Mouse (Mus musculus): ENCODE measurements around the gene Perm1. TPM values are rescaled to one million over a fixed set of nuclear protein-coding genes. Genes with fewer than 3 reads are reported as not detected.
A peak's percentile ranks its signal among the peaks of the same experiment; 100 is the strongest.

The Perm1 gene
- polyA plus RNA-seq, 1 experiment from 2014 or later: 10.8 TPM

DNA sequence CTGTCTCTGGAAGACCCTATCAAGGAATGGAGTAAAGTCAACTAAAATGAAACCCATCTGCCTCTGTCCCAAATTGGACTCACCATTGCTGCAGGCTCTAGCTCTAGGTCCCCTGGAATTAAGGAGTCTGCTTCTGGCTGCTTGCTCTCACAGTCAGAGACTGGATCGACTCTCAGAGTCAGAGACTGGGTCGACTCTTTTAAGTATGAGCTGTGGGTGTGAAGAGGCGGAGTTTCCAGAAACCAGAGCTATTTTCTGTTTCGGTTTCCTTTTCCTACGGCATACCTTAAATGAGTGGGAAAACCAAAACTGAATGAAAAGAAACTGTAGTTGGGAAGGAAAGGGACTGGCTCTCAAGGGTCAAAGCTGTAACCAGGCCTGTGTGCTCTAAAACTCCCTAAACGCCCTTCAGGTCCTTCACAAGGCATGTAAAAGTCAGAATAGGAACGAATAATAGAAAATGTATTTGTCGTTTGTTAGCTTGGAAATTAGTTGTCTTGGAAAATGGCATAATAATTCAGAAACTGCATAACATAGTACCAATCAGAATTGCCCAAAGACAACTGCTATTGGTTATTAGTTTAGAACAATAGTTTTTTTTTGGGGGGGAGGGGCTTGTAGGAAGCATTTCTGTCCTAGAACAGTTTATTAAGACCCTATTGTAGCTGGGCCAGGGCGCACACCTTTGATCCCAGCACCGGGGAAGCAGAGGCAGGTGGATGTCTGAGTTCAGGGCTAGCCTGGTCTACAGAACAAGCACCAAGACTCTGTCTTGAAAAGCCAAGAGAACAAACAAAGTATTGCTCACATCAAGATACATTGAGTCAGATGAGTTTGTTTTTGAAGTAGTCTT lies 14.8 kb upstream of the Perm1 start, which contains the start of gene Isg15:
TSS of gene Isg15 (minus strand) at position 196 of the 853 bp plus-strand sequence.
- H3K4me1 ChIP-seq (replicated peaks): peaks cover 25% of the 10 kb centered on the region
- 0 out of 2 replicates have a peak within 1 kb of the TSS, but pooled peaks have one; percentile 1 for H3K4me3 ChIP-seq
- no peak within 1 kb of the TSS for H3K9ac ChIP-seq

GRCm38 (mm10) chr4:156202462-156202893 lies 13.2 kb upstream of the Perm1 start:
- no peaks in the 10 kb centered on the region for H3K9me3 ChIP-seq (replicated peaks)
- 13% methylated on average over 12 of the region's 12 CpGs for WGBS
- peak overlapping the region; percentile 79 for H3K27ac ChIP-seq
- ATAC-seq (replicated peaks; ENCODE audit: insufficient number of reproducible peaks, insufficient read depth, low FRiP score, low read depth): no peak
- peak overlapping the region; percentile 69 for H3K4me3 ChIP-seq
- H3K36me3 ChIP-seq: no peaks in the 10 kb centered on the region
- H3K27me3 ChIP-seq: no peaks in the 10 kb centered on the region
- H3K4me1 ChIP-seq (replicated peaks): peaks cover 18% of the 10 kb centered on the region
- peak overlapping the region; percentile 97 for H3K4me2 ChIP-seq
- H3K9ac ChIP-seq: peak overlapping the region; percentile 78

More for the DNA sequence above, 14.8 kb upstream of the Perm1 start, which contains the start of gene Isg15:
- Histone ChIP-seq H3K9me3 (replicated peaks) (no peaks in the 10 kb centered on the region), H3K4me2 (peak within 1 kb of the TSS; percentile 19; the same call in 1 of the 2 replicates), H3K36me3 (no peaks in the 10 kb centered on the region), H3K27me3 (no peaks in the 10 kb centered on the region), H3K27ac (peak within 1 kb of the TSS; percentile 15; the same call in 1 of the 2 replicates)
- no peak for ATAC-seq (replicated peaks; ENCODE audit: insufficient number of reproducible peaks, insufficient read depth, low FRiP score, low read depth)
- 53% methylated on average over 10 of the region's 10 CpGs for WGBS

DNA sequence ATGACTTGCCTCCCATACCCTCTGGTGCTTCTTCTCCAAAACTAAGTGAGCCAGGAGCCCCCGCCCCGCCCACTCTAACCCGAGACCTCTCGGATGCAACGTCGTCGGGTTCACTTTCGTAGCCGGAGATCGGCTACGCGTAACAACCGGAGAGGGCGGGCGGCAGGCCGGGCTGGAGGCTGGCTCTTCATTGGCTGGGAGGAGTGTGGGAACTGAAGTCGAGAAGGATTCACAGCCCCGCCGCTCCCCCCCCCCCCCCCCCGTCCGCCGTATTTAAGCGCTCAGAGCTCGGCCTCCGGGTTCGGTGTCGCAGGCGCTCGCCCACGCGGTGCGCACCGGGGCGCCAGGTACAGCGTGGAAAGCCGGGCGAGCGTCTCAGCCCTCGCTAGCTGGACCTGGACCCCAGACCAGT lies 12.7 kb upstream of the Perm1 start, which contains the start of gene AW011738:
TSS of gene AW011738 (plus strand) at position 304 of the 412 bp plus-strand sequence.
- no peaks in the 10 kb centered on the region for H3K27me3 ChIP-seq
- peak within 1 kb of the TSS; percentile 82 for H3K27ac ChIP-seq
- peak; percentile 86 for ATAC-seq (replicated peaks; ENCODE audit: insufficient number of reproducible peaks, insufficient read depth, low FRiP score, low read depth)
- WGBS: under 1% methylated on average over 38 of the region's 39 CpGs
- peak within 1 kb of the TSS; percentile 97 for H3K4me2 ChIP-seq
- peaks cover 18% of the 10 kb centered on the region for H3K4me1 ChIP-seq (replicated peaks)
- peak within 1 kb of the TSS; percentile 78 for H3K9ac ChIP-seq
- no peaks in the 10 kb centered on the region for H3K9me3 ChIP-seq (replicated peaks)
- H3K36me3 ChIP-seq: no peaks in the 10 kb centered on the region
- peak within 1 kb of the TSS; percentile 69 for H3K4me3 ChIP-seq

GRCm38 (mm10) chr4:156203413-156204131 lies 12.1 kb upstream of the Perm1 start:
- Histone ChIP-seq H3K36me3 (no peaks in the 10 kb centered on the region), H3K9ac (peak overlapping the region; percentile 78)
- WGBS: under 1% methylated on average over 49 of the region's 49 CpGs

GRCm38 (mm10) chr4:156208872-156209271 lies 6.8 kb upstream of the Perm1 start:
- Histone ChIP-seq H3K9me3 (replicated peaks) (no peaks in the 10 kb centered on the region), H3K4me1 (replicated peaks) (peaks cover 5% of the 10 kb centered on the region), H3K9ac (no peak overlapping the region), H3K36me3 (no peaks in the 10 kb centered on the region), H3K27ac (no peak overlapping the region), H3K4me3 (no peak overlapping the region), H3K27me3 (no peaks in the 10 kb centered on the region), H3K4me2 (no peak overlapping the region)
- 91% methylated on average over 4 of the region's 4 CpGs for WGBS
- no peak for ATAC-seq (replicated peaks; ENCODE audit: insufficient number of reproducible peaks, insufficient read depth, low FRiP score, low read depth)

More at GRCm38 (mm10) chr4:156203413-156204131, 12.1 kb upstream of the Perm1 start:
- Histone ChIP-seq H3K27me3 (no peaks in the 10 kb centered on the region), H3K4me2 (peak overlapping the region; percentile 97), H3K27ac (peak overlapping the region; percentile 82), H3K4me3 (peak overlapping the region; percentile 69), H3K9me3 (replicated peaks) (no peaks in the 10 kb centered on the region), H3K4me1 (replicated peaks) (peaks cover 18% of the 10 kb centered on the region)
- peak; percentile 40 for ATAC-seq (replicated peaks; ENCODE audit: insufficient number of reproducible peaks, insufficient read depth, low FRiP score, low read depth)

- no peak overlapping the region for H3K4me2 ChIP-seq
- ATAC-seq (replicated peaks; ENCODE audit: insufficient number of reproducible peaks, insufficient read depth, low FRiP score, low read depth): no peak
- no peaks in the 10 kb centered on the region for H3K9me3 ChIP-seq (replicated peaks)
- H3K36me3 ChIP-seq: no peaks in the 10 kb centered on the region
- peaks cover 2% of the 10 kb centered on the region; the same call in 1 of the 2 replicates for H3K4me1 ChIP-seq (replicated peaks)
- no peak overlapping the region for H3K27ac ChIP-seq
- whole genome bisulfite sequencing: 64% methylated on average over 13 of the region's 13 CpGs
- no peak overlapping the region for H3K9ac ChIP-seq
- no peaks in the 10 kb centered on the region for H3K27me3 ChIP-seq
- H3K4me3 ChIP-seq: no peak overlapping the region
Measured at GRCm38 (mm10) chr4:156209963-156210635, 5.6 kb upstream of the Perm1 start.

- H3K27ac ChIP-seq: no peak overlapping the region
- H3K9me3 ChIP-seq (replicated peaks): no peaks in the 10 kb centered on the region
- H3K4me2 ChIP-seq: no peak overlapping the region
- ATAC-seq (replicated peaks; ENCODE audit: insufficient number of reproducible peaks, insufficient read depth, low FRiP score, low read depth): no peak
- H3K36me3 ChIP-seq: no peaks in the 10 kb centered on the region
- H3K4me3 ChIP-seq: no peak overlapping the region
- no peaks in the 10 kb centered on the region for H3K27me3 ChIP-seq
- peaks cover 24% of the 10 kb centered on the region for H3K4me1 ChIP-seq (replicated peaks)
- 91% methylated on average over 13 of the region's 13 CpGs for WGBS
- no peak overlapping the region for H3K9ac ChIP-seq
Measured at GRCm38 (mm10) chr4:156213134-156213533, 2.5 kb upstream of the Perm1 start.

- Histone ChIP-seq H3K9ac (peak overlapping the region; percentile 15; the same call in 1 of the 2 replicates), H3K4me1 (replicated peaks) (peaks cover 30% of the 10 kb centered on the region), H3K4me3 (peak overlapping the region; percentile 32), H3K36me3 (no peaks in the 10 kb centered on the region), H3K27ac (peak overlapping the region; percentile 88), H3K4me2 (peak overlapping the region; percentile 48), H3K27me3 (no peaks in the 10 kb centered on the region), H3K9me3 (replicated peaks) (no peaks in the 10 kb centered on the region)
- ATAC-seq (replicated peaks; ENCODE audit: insufficient number of reproducible peaks, insufficient read depth, low FRiP score, low read depth): no peak; the same call in 1 of the 2 replicates
- WGBS: 77% methylated on average over 2 of the region's 2 CpGs
Measured at GRCm38 (mm10) chr4:156216196-156216595, 528 bp downstream of the Perm1 start.

GRCm38 (mm10) chr4:156217022-156217669 lies 1.5 kb downstream of the Perm1 start:
- Histone ChIP-seq H3K4me2 (peak overlapping the region; percentile 48), H3K4me1 (replicated peaks) (peaks cover 30% of the 10 kb centered on the region), H3K27ac (peak overlapping the region; percentile 88), H3K4me3 (peak overlapping the region; percentile 32), H3K9me3 (replicated peaks) (no peaks in the 10 kb centered on the region), H3K27me3 (no peaks in the 10 kb centered on the region), H3K9ac (peak overlapping the region; percentile 29; the same call in 1 of the 2 replicates), H3K36me3 (peaks cover 5% of the 10 kb centered on the region; the same call in 1 of the 2 replicates)
- no peak; the same call in 1 of the 2 replicates for ATAC-seq (replicated peaks; ENCODE audit: insufficient number of reproducible peaks, insufficient read depth, low FRiP score, low read depth)
- 55% methylated on average over 16 of the region's 16 CpGs for WGBS

DNA sequence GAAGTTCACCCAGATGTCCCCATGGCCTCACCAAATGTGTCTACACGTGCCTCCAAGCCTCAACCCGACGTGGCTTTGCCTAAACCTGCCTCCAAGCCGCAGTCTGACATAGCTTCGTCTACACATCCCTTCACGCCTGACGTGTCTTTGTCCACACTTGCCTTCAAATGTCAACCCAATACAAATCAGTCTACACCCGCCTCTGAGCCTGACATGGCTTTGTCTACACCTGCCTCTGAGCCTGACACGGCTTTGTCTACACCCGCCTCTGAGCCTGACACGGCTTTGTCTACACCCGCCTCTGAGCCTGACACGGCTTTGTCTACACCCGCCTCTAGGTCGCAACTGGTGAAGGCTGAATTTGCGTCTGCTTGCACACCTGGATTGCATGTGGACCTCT lies 2.2 kb downstream of the Perm1 start:
- no peak overlapping the region; the same call in 1 of the 2 replicates for H3K4me2 ChIP-seq
- H3K4me3 ChIP-seq: no peak overlapping the region
- ATAC-seq (replicated peaks; ENCODE audit: insufficient number of reproducible peaks, insufficient read depth, low FRiP score, low read depth): no peak
- no peaks in the 10 kb centered on the region for H3K27me3 ChIP-seq
- no peaks in the 10 kb centered on the region for H3K9me3 ChIP-seq (replicated peaks)
- peaks cover 30% of the 10 kb centered on the region for H3K4me1 ChIP-seq (replicated peaks)
- H3K27ac ChIP-seq: no peak overlapping the region
- 75% methylated on average over 16 of the region's 16 CpGs for WGBS
- H3K36me3 ChIP-seq: peaks cover 5% of the 10 kb centered on the region; the same call in 1 of the 2 replicates
- no peak overlapping the region for H3K9ac ChIP-seq
